Mouse (Mus musculus): ENCODE measurements around the gene Vmn1r155.
"Not testable (repeated sequence)": the region's sequence is repeated elsewhere in the genome, so short reads cannot be mapped to it uniquely, and the experiment has no call there.

DNA sequence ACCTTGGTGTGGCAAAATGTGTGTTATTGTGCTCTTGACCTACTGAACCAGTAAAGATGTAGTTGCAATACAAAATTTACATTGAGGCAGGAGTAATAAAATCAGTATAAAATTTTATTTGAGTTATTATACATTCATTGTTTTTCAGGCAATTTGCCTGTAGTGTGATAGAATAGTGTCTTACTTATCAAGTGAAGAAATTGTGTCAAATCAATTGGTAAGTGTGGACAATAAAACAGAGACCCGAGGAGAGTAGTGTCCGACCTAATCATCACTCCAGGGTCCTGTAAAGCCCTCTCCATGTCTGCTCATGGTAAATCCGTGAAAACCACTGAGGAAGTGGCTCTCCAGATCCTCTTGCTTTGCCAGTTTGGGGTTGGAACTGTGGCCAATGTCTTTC lies at the start of gene Vmn1r155:
- TF ChIP-seq POLR2A (IDR thresholded peaks at IDR 0.05; ENCODE audit: insufficient read length, low read depth); POLR2AphosphoS2 (IDR thresholded peaks at IDR 0.05; ENCODE audit: insufficient read length, low read depth); USF1 (IDR thresholded peaks at IDR 0.05; ENCODE audit: low read depth); E2F4 (IDR thresholded peaks at IDR 0.05; ENCODE audit: insufficient read depth); MYOG (IDR thresholded peaks at IDR 0.05; ENCODE audit: control insufficient read depth in 1 of 3, insufficient read depth in 1 of 3, insufficient read length in 2 of 3, low read depth in 2 of 3); MAX (IDR thresholded peaks at IDR 0.05; ENCODE audit: low read depth); SRF (IDR thresholded peaks at IDR 0.05; ENCODE audit: control insufficient read depth, insufficient read length, low read depth); CEBPB (IDR thresholded peaks at IDR 0.05; ENCODE audit: insufficient read depth, poor library complexity, severe bottlenecking): not testable (repeated sequence)

Data from myocyte (in vitro differentiated cells).